Mouse (Mus musculus) MEL (cell line): ENCODE data around the gene Nrl. TPM values are rescaled to one million over a fixed set of nuclear protein-coding genes. Genes with fewer than 3 reads are reported as not detected.
A peak's percentile ranks its signal among the peaks of the same experiment; 100 is the strongest.

ENCODE experiments used
- DNase-seq: peaks from one replicate; pipeline ENCODE4 v3.0.0; 2011; ENCODE audit warnings: low read depth, low spot score
- H3K27ac ChIP-seq: 2 replicates; pipeline ENCODE4 v1.5.1; 2012; ENCODE audit warnings: low read depth, mild to moderate bottlenecking, control low read depth, low read length, moderate library complexity; ENCODE audit not compliant: control insufficient read depth
- H3K27me3 ChIP-seq, 2 experiments: fragments of 150-350 bp in 1 of 2; sonication (generic) in 1 of 2; 2 replicates each; pipeline ENCODE4 v1.6.1; 2012; ENCODE audit warnings: low read length in 2 of 2, mild to moderate bottlenecking in 2 of 2, improper control_type of control experiment in 1 of 2, moderate library complexity in 1 of 2; ENCODE audit not compliant: insufficient read depth in 2 of 2, control insufficient read depth in 1 of 2
- H3K36me3 ChIP-seq, 2 experiments: 2 replicates each; pipeline ENCODE4 v1.6.1; 2012 to 2014; ENCODE audit warnings: low read length in 2 of 2, improper control_type of control experiment in 1 of 2, inconsistent platforms in 1 of 2, mild to moderate bottlenecking in 1 of 2; ENCODE audit not compliant: insufficient read depth in 2 of 2, control insufficient read depth in 1 of 2
- H3K4me1 ChIP-seq, 2 experiments: fragments of 150-350 bp in 1 of 2; sonication (generic) in 1 of 2; 2 replicates each; pipeline ENCODE4 v1.6.1; 2012; ENCODE audit warnings: low read length in 2 of 2, improper control_type of control experiment in 1 of 2, mild to moderate bottlenecking in 1 of 2; ENCODE audit not compliant: insufficient read depth in 2 of 2, control insufficient read depth in 1 of 2
- H3K4me3 ChIP-seq, 2 experiments: fragments of 150-350 bp in 1 of 2; sonication (generic) in 1 of 2; 2 replicates each; pipeline ENCODE4 v1.5.1; 2012; ENCODE audit warnings: low read depth in 2 of 2, low read length in 2 of 2, mild to moderate bottlenecking in 2 of 2, moderate library complexity in 2 of 2, control low read depth in 1 of 2, improper control_type of control experiment in 1 of 2; ENCODE audit not compliant: control insufficient read depth in 1 of 2, insufficient read depth in 1 of 2
- H3K79me2 ChIP-seq: 2 replicates; pipeline ENCODE4 v1.6.1; 2012; ENCODE audit warnings: mild to moderate bottlenecking, low read length, moderate library complexity; ENCODE audit not compliant: control insufficient read depth, poor library complexity, insufficient read depth
- H3K9ac ChIP-seq: 2 replicates; pipeline ENCODE4 v1.6.1; 2012; ENCODE audit warnings: low read depth, mild to moderate bottlenecking, control low read depth, low read length, moderate library complexity; ENCODE audit not compliant: control insufficient read depth, poor library complexity, severe bottlenecking
- H3K9me3 ChIP-seq: fragments of 150-350 bp; sonication (generic); replicated peaks from 2 replicates; pipeline ENCODE4 v1.6.1; 2012; ENCODE audit warnings: mild to moderate bottlenecking, low read length, improper control_type of control experiment, moderate library complexity; ENCODE audit not compliant: insufficient read depth
- CHD1 ChIP-seq: IDR thresholded peaks from 2 replicates; pipeline ENCODE4 v1.6.1; 2012; ENCODE audit warnings: low read depth, mild to moderate bottlenecking, inconsistent platforms, low read length, improper control_type of control experiment
- CHD2 ChIP-seq: IDR thresholded peaks from 2 replicates; pipeline ENCODE4 v1.6.1; 2011; ENCODE audit warnings: low read length, improper control_type of control experiment
- E2F4 ChIP-seq: IDR thresholded peaks from 2 replicates; pipeline ENCODE4 v1.6.1; 2011; ENCODE audit warnings: low read depth, low read length, improper control_type of control experiment, borderline replicate concordance
- EP300 ChIP-seq, 2 experiments: IDR thresholded peaks; 2 replicates each; pipeline ENCODE4 v1.6.1; 2011; ENCODE audit warnings: improper control_type of control experiment in 2 of 2, low read length in 2 of 2, low read depth in 1 of 2, mild to moderate bottlenecking in 1 of 2
- GABPA ChIP-seq: IDR thresholded peaks from 2 replicates; pipeline ENCODE4 v1.6.1; 2012; ENCODE audit warnings: low read depth, mild to moderate bottlenecking, inconsistent platforms, low read length, improper control_type of control experiment, moderate library complexity
- GATA1 ChIP-seq: IDR thresholded peaks from 2 replicates; pipeline ENCODE4 v1.6.1; 2011; ENCODE audit warnings: low read depth, low read length, improper control_type of control experiment
- HCFC1 ChIP-seq: IDR thresholded peaks from 2 replicates; pipeline ENCODE4 v1.6.1; 2012; ENCODE audit warnings: low read depth, mild to moderate bottlenecking, inconsistent platforms, low read length, improper control_type of control experiment, moderate library complexity
- MAX ChIP-seq: IDR thresholded peaks from 2 replicates; pipeline ENCODE4 v1.6.1; 2011; ENCODE audit warnings: low read length, improper control_type of control experiment
- MAZ ChIP-seq: IDR thresholded peaks from 2 replicates; pipeline ENCODE4 v1.6.1; 2012; ENCODE audit warnings: low read depth, mild to moderate bottlenecking, inconsistent platforms, low read length, improper control_type of control experiment
- MXI1 ChIP-seq: IDR thresholded peaks from 2 replicates; pipeline ENCODE4 v1.6.1; 2011; ENCODE audit warnings: mild to moderate bottlenecking, low read depth, low read length, improper control_type of control experiment
- MYC ChIP-seq: IDR thresholded peaks from 2 replicates; pipeline ENCODE4 v1.6.1; 2011; ENCODE audit warnings: low read depth, mild to moderate bottlenecking, low read length, improper control_type of control experiment, moderate library complexity
- NELFE ChIP-seq: IDR thresholded peaks from 2 replicates; pipeline ENCODE4 v1.6.1; 2011; ENCODE audit warnings: low read depth, low read length, improper control_type of control experiment
- POLR2A ChIP-seq, 2 experiments: IDR thresholded peaks; 2 replicates each; pipeline ENCODE4 v1.6.1; 2011 to 2012; ENCODE audit warnings: low read length in 2 of 2, mild to moderate bottlenecking in 2 of 2, control low read depth in 1 of 2, improper control_type of control experiment in 1 of 2, low read depth in 1 of 2, moderate library complexity in 1 of 2; ENCODE audit not compliant: control insufficient read depth in 1 of 2, insufficient read depth in 1 of 2, poor library complexity in 1 of 2
- RAD21 ChIP-seq: IDR thresholded peaks from 2 replicates; pipeline ENCODE4 v1.6.1; 2011; ENCODE audit warnings: mild to moderate bottlenecking, low read depth, low read length, improper control_type of control experiment
- RCOR1 ChIP-seq: IDR thresholded peaks from 2 replicates; pipeline ENCODE4 v1.6.1; 2012; ENCODE audit warnings: low read depth, mild to moderate bottlenecking, inconsistent platforms, low read length, improper control_type of control experiment
- SIN3A ChIP-seq: IDR thresholded peaks from 2 replicates; pipeline ENCODE4 v1.6.1; 2012; ENCODE audit warnings: low read length, improper control_type of control experiment, inconsistent platforms
- TAL1 ChIP-seq: IDR thresholded peaks from 2 replicates; pipeline ENCODE4 v1.6.1; 2012; ENCODE audit warnings: mild to moderate bottlenecking, inconsistent platforms, low read length, moderate library complexity, mixed read lengths
- TBP ChIP-seq: IDR thresholded peaks from 2 replicates; pipeline ENCODE4 v1.8.0; 2011; ENCODE audit warnings: low read depth, low read length, improper control_type of control experiment
- USF1 ChIP-seq: IDR thresholded peaks from 2 replicates; pipeline ENCODE4 v1.6.1; 2014; ENCODE audit warnings: low read depth, mild to moderate bottlenecking, inconsistent platforms, low read length, improper control_type of control experiment, moderate library complexity
- USF2 ChIP-seq, 2 experiments: IDR thresholded peaks; 2 replicates each; pipeline ENCODE4 v1.6.1; 2011 to 2012; ENCODE audit warnings: improper control_type of control experiment in 2 of 2, low read length in 2 of 2, borderline replicate concordance in 1 of 2, inconsistent platforms in 1 of 2, low read depth in 1 of 2, mild to moderate bottlenecking in 1 of 2; ENCODE audit not compliant: insufficient read depth in 1 of 2
- ZMIZ1 ChIP-seq: IDR thresholded peaks from 2 replicates; pipeline ENCODE4 v1.6.1; 2012; ENCODE audit warnings: low read depth, mild to moderate bottlenecking, inconsistent platforms, low read length, improper control_type of control experiment, moderate library complexity
- ZNF384 ChIP-seq: IDR thresholded peaks from 2 replicates; pipeline ENCODE4 v1.6.1; 2012; ENCODE audit warnings: low read depth, mild to moderate bottlenecking, inconsistent platforms, low read length, improper control_type of control experiment
- polyA plus RNA-seq, 2 experiments: library from polyadenylated mRNA; stranded (reverse) in 1 of 2; unstranded in 1 of 2; fragments of >175 nt in 1 of 2; fragments of >200 nt in 1 of 2; gene quantifications; 2 replicates each; pipeline versions ENCODE4 v1.2.1 to v1.2.4; 2012; ENCODE audit warnings: low replicate concordance in 2 of 2, low read depth in 1 of 2; ENCODE audit not compliant: insufficient read length in 2 of 2, insufficient read depth in 1 of 2, missing spikeins in 1 of 2
- total RNA-seq: library from RNA; depleted of rRNA; stranded (reverse); fragments of 300-350 nt; gene quantifications from 2 replicates; pipeline ENCODE4 v1.2.3, GENCODE M21; 2012

The Nrl gene
- total and polyA plus RNA-seq, 3 experiments: not detected

DNA sequence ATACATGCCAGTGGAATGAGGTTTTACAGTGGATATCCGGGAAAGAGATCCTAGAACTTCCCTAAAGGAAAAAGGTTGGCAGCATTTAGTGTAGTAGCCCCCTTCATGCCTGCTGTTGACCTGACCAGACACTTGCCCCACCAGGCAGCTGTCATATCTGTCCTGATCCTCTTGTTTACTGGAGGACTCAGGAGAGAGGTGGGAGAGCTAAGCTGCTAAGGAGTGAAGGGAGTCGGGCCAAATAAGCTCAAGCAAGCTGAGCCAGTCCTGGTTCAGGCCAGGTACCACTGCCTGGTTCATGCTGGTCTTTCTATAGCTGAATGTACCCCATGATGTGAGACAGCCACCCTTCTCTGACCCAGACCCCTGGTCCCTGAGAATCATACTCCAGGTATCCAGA, 1.9 kb upstream of the Nrl start:
- no peaks in the 10 kb centered on the region for H3K4me1 ChIP-seq
- no peak for TF ChIP-seq MXI1
- TF ChIP-seq CHD1: no peak
- TF ChIP-seq GABPA: no peak
- no peak for TF ChIP-seq ZMIZ1
- no peak for TF ChIP-seq POLR2A (IDR thresholded peaks at IDR 0.05; ENCODE audit: control insufficient read depth in 1 of 2, insufficient read depth in 1 of 2, low read depth in 1 of 2, low read length in 2 of 2, poor library complexity in 1 of 2)
- no peak for TF ChIP-seq MAX
- no peak for TF ChIP-seq EP300 (IDR thresholded peaks at IDR 0.05; ENCODE audit: low read depth in 1 of 2, low read length in 2 of 2)
- no peak for TF ChIP-seq NELFE
- TF ChIP-seq CHD2: no peak
- no peak for TF ChIP-seq USF2 (IDR thresholded peaks at IDR 0.05; ENCODE audit: borderline replicate concordance in 1 of 2, insufficient read depth in 1 of 2, low read depth in 1 of 2, low read length in 2 of 2)
- TF ChIP-seq TAL1: no peak
- no peak for TF ChIP-seq RCOR1
- TF ChIP-seq USF1: no peak
- no peak for TF ChIP-seq MAZ
- TF ChIP-seq GATA1: no peak
- no peak for TF ChIP-seq E2F4
- no peak for TF ChIP-seq HCFC1
- no peaks in the 10 kb centered on the region for H3K9me3 ChIP-seq
- no peak for DNase-seq
- no peak overlapping the region for H3K9ac ChIP-seq
- no peak overlapping the region for H3K4me3 ChIP-seq
- H3K79me2 ChIP-seq: no peaks in the 10 kb centered on the region
- H3K27ac ChIP-seq: no peak overlapping the region
- no peaks in the 10 kb centered on the region for H3K36me3 ChIP-seq
- H3K27me3 ChIP-seq: peaks cover 19 to 33% of the 10 kb centered on the region in 2 experiments

DNA sequence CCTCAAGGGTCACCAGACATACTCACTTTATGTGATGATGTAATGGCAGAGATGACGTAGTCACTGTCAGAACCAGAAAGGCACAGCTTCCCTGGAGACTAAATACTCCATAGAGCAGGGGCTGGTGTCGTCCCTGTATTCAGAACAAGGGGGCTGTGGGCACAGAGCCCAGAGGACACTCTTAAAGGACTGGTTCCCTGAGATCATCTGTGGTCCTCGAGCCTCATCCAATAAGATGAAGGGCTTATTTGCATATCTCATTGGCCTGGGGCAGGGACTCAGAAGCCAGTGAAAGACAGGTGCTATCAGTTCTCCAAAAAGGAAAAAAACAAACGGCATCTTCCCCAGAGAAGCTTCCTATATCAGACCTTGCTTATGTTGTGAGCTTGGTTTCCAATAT, 719 bp downstream of the Nrl start:
- no peaks in the 10 kb centered on the region for H3K79me2 ChIP-seq
- H3K9ac ChIP-seq: no peak overlapping the region
- H3K4me3 ChIP-seq: no peak overlapping the region
- no peak overlapping the region for H3K27ac ChIP-seq
- TF ChIP-seq RAD21 (no peak), EP300 (IDR thresholded peaks at IDR 0.05; ENCODE audit: low read depth in 1 of 2, low read length in 2 of 2) (no peak), MXI1 (no peak), NELFE (no peak), ZMIZ1 (no peak), TBP (no peak), USF2 (IDR thresholded peaks at IDR 0.05; ENCODE audit: borderline replicate concordance in 1 of 2, insufficient read depth in 1 of 2, low read depth in 1 of 2, low read length in 2 of 2) (no peak), USF1 (no peak), SIN3A (no peak), ZNF384 (no peak), RCOR1 (no peak), MYC (no peak), POLR2A (IDR thresholded peaks at IDR 0.05; ENCODE audit: control insufficient read depth in 1 of 2, insufficient read depth in 1 of 2, low read depth in 1 of 2, low read length in 2 of 2, poor library complexity in 1 of 2) (no peak)
- DNase-seq: peak; percentile 24
- peaks cover 12 to 17% of the 10 kb centered on the region in 2 experiments for H3K27me3 ChIP-seq
- no peaks in the 10 kb centered on the region for H3K36me3 ChIP-seq
- H3K4me1 ChIP-seq: no peaks in the 10 kb centered on the region
- H3K9me3 ChIP-seq: no peaks in the 10 kb centered on the region
